Mouse (Mus musculus) heart, adult 2 months (tissue): ENCODE data around the gene 3110040M04Rik.

Experiments used
- CTCF ChIP-seq: fragments of 200-600 bp; IDR thresholded peaks from 2 replicates; pipeline ENCODE4 v1.8.1; 2022; ENCODE audit warnings: antibody characterized with exemption, mild to moderate bottlenecking, moderate library complexity
- POLR2A ChIP-seq: fragments of 200-500 bp; IDR thresholded peaks from 2 replicates; pipeline ENCODE4 v1.6.1; 2011; ENCODE audit warnings: mild to moderate bottlenecking, low read depth, low read length, control low read depth; ENCODE audit not compliant: insufficient read depth

DNA sequence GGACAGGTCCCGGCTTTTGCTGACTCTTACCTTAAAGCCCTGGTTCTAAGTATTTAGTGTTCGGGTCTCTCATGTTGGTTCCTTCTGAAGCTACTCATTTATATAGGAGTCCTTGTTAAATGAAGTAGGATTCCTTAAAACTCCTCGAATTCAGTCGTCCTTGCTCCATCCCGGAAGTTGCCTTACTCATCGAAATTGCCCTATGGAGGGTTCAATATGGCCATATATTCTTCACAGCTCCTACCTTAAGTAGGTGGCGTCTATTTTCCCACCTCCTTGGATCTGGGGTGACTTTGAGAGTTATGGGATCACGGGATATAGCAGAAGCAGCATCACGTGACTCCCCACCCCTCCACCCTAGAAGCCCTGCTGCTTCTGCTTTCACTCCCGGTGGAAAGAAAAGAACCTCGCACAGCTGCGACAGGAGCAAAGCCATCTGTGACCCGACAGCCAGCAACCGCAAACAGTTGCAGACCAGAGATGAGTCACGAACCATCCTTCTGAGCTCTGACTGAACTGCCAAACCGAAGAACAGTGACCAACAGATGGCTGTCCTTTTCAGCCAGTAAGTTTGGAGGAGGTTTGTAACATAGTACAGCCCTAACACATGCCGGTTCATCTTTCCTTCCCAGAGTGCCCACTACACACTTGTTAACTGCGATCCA lies 46.7 kb downstream of the 3110040M04Rik start:
- TF ChIP-seq POLR2A (peak; percentile 42; the same call in 1 of the 2 replicates), CTCF (no peak)
